Mouse (Mus musculus): ENCODE measurements around the gene Slc35g1. TPM values are rescaled to one million over a fixed set of nuclear protein-coding genes. Genes with fewer than 3 reads are reported as not detected.

The Slc35g1 gene
- polyA plus RNA-seq, 2 experiments, result 3.4 to 4.1 TPM

DNA sequence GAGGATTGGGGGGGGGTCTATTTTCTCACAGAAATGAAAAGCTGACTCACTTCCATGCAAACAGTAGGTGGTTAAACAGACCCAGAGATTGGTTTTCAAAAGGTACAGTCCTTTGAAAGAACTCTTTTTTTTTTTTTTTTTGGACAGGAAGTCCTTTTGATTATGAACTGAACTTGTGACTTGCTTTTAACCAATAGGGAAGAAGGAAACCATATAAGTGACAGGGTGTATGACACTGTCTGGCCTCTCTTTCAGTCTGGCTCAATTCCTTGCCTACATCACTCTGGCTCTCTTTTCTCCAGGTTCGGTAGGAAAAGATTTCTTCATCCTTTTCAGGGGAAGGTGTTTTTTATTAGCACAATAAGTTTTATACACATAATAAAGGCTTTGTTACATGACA, 36.5 kb upstream of the Slc35g1 start:
- WGBS (ENCODE audit: insufficient replicate concordance), result 62% methylated on average over 1 of the region's 1 CpGs
- H3K4me2 ChIP-seq (ENCODE audit: low read depth), result no peak overlapping the region
- no peaks in the 10 kb centered on the region for H3K36me3 ChIP-seq (replicated peaks; ENCODE audit: control insufficient read depth, insufficient read depth, low read depth)
- no peak overlapping the region for H3K9ac ChIP-seq (replicated peaks)
- no peak for TF ChIP-seq EP300 (IDR thresholded peaks at IDR 0.05; ENCODE audit: low read depth)
- H3K4me3 ChIP-seq (ENCODE audit: insufficient read depth in 1 of 2, low read depth in 2 of 2, low read length in 2 of 2), result no peak overlapping the region
- no peaks in the 10 kb centered on the region for H3K9me3 ChIP-seq (ENCODE audit: control insufficient read depth, low read length)
- peaks cover 0 to 3% of the 10 kb centered on the region in 2 experiments; a peak in 1 of 4 replicates for H3K4me1 ChIP-seq (replicated peaks; ENCODE audit: control insufficient read depth in 2 of 2, insufficient read depth in 2 of 2, low read length in 1 of 2)
- DNase-seq (ENCODE audit: low read depth in 3 of 3, low spot score in 3 of 3) (no peak), ATAC-seq (ENCODE audit: insufficient read depth) (no peak)
- H3K27ac ChIP-seq, result no peak overlapping the region
- no peaks in the 10 kb centered on the region for H3K27me3 ChIP-seq (ENCODE audit: control insufficient read depth, insufficient read depth, low read length)

- H3K27me3 ChIP-seq (ENCODE audit: control insufficient read depth, insufficient read depth, low read length), result no peaks in the 10 kb centered on the region
- no peaks in the 10 kb centered on the region for H3K36me3 ChIP-seq (replicated peaks; ENCODE audit: control insufficient read depth, insufficient read depth, low read depth)
- peaks cover 0 to 5% of the 10 kb centered on the region in 2 experiments; a peak in 1 of 4 replicates for H3K4me1 ChIP-seq (replicated peaks; ENCODE audit: control insufficient read depth in 2 of 2, insufficient read depth in 2 of 2, low read length in 1 of 2)
- no peak overlapping the region for H3K27ac ChIP-seq
- WGBS (ENCODE audit: insufficient replicate concordance), result 49% methylated on average over 2 of the region's 2 CpGs
- no peak overlapping the region for H3K4me2 ChIP-seq (ENCODE audit: low read depth)
- no peak overlapping the region for H3K9ac ChIP-seq (replicated peaks)
- no peak for ATAC-seq (ENCODE audit: insufficient read depth)
- DNase-seq (ENCODE audit: low read depth in 3 of 3, low spot score in 3 of 3), result no peak
- H3K9me3 ChIP-seq (ENCODE audit: control insufficient read depth, low read length), result no peaks in the 10 kb centered on the region
- TF ChIP-seq CTCF (IDR thresholded peaks at IDR 0.05; ENCODE audit: low read depth) (no peak), EP300 (IDR thresholded peaks at IDR 0.05; ENCODE audit: low read depth) (no peak)
- no peak overlapping the region for H3K4me3 ChIP-seq (ENCODE audit: insufficient read depth in 1 of 2, low read depth in 2 of 2, low read length in 2 of 2)
Measured at GRCm38 (mm10) chr19:38361850-38362249, 33.9 kb upstream of the Slc35g1 start.

DNA sequence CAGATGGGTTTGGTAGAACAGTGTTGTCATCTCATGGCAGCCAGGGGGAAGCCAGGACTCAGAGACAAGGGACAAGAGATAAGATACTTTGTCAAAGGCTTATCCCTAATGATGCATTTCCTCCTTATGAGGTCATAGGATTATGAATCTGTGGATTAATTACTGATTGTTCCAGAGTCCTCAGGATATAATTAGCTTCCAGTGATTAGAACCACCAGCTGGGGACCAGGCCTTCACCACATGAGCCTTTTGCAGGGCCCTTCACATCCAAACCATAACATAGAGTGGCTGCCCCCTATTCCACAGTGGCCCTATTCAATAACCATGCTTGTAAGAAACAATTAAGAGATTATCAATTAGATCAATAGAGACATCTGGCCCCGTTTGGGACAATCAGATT, 32.4 kb upstream of the Slc35g1 start:
- Histone ChIP-seq H3K9ac (replicated peaks) (no peak overlapping the region), H3K4me2 (ENCODE audit: low read depth) (no peak overlapping the region), H3K27me3 (ENCODE audit: control insufficient read depth, insufficient read depth, low read length) (no peaks in the 10 kb centered on the region), H3K4me3 (ENCODE audit: insufficient read depth in 1 of 2, low read depth in 2 of 2, low read length in 2 of 2) (no peak overlapping the region), H3K27ac (no peak overlapping the region), H3K4me1 (replicated peaks; ENCODE audit: control insufficient read depth in 2 of 2, insufficient read depth in 2 of 2, low read length in 1 of 2) (peaks cover 0 to 5% of the 10 kb centered on the region in 2 experiments; a peak in 1 of 4 replicates), H3K36me3 (replicated peaks; ENCODE audit: control insufficient read depth, insufficient read depth, low read depth) (no peaks in the 10 kb centered on the region), H3K9me3 (ENCODE audit: control insufficient read depth, low read length) (no peaks in the 10 kb centered on the region)
- ATAC-seq (ENCODE audit: insufficient read depth) (no peak), DNase-seq (ENCODE audit: low read depth in 3 of 3, low spot score in 3 of 3) (no peak)
- WGBS (ENCODE audit: insufficient replicate concordance), result 39% methylated on average over 1 of the region's 1 CpGs
- TF ChIP-seq EP300 (IDR thresholded peaks at IDR 0.05; ENCODE audit: low read depth) (no peak), CTCF (IDR thresholded peaks at IDR 0.05; ENCODE audit: low read depth) (no peak)

DNA sequence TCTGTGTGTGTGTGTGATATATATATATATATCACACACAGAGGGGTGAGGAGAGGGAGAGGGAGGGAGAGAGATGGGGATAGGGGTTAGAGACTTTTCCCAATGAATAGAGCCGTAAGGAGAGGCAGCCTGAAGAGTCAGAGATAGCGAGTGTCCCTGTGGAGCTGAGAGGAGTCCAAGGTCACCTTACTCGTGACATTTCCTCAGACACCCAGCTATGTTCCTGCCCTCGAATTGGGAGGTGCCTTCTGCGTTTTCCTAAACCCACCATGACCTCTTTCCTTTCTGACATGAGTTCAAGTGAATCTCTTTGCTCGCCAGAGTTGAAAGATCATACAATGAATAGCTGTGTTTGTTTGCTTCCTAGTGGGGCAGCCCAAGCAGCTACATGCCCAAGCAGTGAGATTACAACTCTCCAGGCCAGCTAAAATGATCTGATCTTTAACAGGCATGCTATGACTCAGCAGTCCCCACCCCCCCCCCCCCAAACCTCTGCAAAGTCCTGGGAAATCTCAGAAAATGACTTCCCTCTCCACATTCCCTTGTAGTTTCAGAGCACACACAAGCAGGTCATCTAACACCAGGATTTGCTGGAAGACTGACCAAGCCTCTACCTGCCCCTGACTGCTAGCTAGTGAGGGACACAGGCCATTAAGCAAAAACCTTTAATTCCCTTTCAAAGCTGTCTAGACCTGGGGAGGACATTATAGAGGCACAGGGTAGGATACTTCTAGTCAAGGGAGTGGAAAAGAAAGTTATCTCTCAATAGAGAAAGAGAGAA, 31.7 kb upstream of the Slc35g1 start:
- Histone ChIP-seq H3K4me3 (ENCODE audit: insufficient read depth in 1 of 2, low read depth in 2 of 2, low read length in 2 of 2) (no peak overlapping the region), H3K9ac (replicated peaks) (no peak overlapping the region), H3K4me1 (replicated peaks; ENCODE audit: control insufficient read depth in 2 of 2, insufficient read depth in 2 of 2, low read length in 1 of 2) (peaks cover 0 to 5% of the 10 kb centered on the region in 2 experiments; a peak in 1 of 4 replicates), H3K36me3 (replicated peaks; ENCODE audit: control insufficient read depth, insufficient read depth, low read depth) (no peaks in the 10 kb centered on the region), H3K27ac (no peak overlapping the region), H3K4me2 (ENCODE audit: low read depth) (no peak overlapping the region), H3K9me3 (ENCODE audit: control insufficient read depth, low read length) (no peaks in the 10 kb centered on the region), H3K27me3 (ENCODE audit: control insufficient read depth, insufficient read depth, low read length) (no peaks in the 10 kb centered on the region)
- 40% methylated on average over 6 of the region's 6 CpGs for WGBS (ENCODE audit: insufficient replicate concordance)
- TF ChIP-seq EP300 (IDR thresholded peaks at IDR 0.05; ENCODE audit: low read depth), result no peak
- no peak for TF ChIP-seq CTCF (IDR thresholded peaks at IDR 0.05; ENCODE audit: low read depth)
- DNase-seq (ENCODE audit: low read depth in 3 of 3, low spot score in 3 of 3) (no peak), ATAC-seq (ENCODE audit: insufficient read depth) (no peak)

DNA sequence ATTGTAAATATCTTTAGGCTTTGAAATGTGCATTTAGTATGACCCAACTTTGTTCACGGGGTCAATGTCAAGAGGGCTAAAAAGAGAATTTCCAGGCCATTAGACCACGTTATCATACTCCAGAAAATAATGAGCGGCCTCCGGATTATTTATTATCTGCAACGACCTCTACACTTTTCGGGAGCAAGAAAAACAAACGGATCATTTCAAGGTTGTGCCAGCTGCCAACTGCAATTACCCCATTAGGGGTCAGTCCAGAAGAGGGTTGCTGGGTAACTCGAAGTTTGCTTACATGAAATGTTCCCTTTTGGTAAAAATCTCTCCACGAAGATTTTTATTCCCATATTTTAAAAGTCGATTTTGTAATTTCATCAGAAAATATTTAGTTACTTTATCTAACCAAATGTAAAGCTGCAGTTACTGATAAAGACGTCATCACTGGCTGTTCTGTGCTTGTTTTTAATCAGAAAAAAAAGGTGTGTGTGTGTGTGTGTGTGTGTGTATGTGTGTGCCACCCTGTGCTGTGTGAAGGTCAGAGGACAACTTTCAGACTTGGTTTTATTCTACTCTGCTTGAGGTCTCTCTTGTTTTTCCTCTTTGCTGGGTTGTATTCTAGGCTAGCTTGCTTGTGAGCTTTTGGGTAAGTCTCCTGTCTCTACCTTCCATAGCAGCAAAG, 30.7 kb upstream of the Slc35g1 start:
- H3K9ac ChIP-seq (replicated peaks), result no peak overlapping the region

More for the DNA sequence above, 30.7 kb upstream of the Slc35g1 start:
- Histone ChIP-seq H3K4me3 (ENCODE audit: insufficient read depth in 1 of 2, low read depth in 2 of 2, low read length in 2 of 2) (no peak overlapping the region), H3K9me3 (ENCODE audit: control insufficient read depth, low read length) (no peaks in the 10 kb centered on the region), H3K36me3 (replicated peaks; ENCODE audit: control insufficient read depth, insufficient read depth, low read depth) (no peaks in the 10 kb centered on the region), H3K27me3 (ENCODE audit: control insufficient read depth, insufficient read depth, low read length) (no peaks in the 10 kb centered on the region), H3K4me2 (ENCODE audit: low read depth) (no peak overlapping the region), H3K4me1 (replicated peaks; ENCODE audit: control insufficient read depth in 2 of 2, insufficient read depth in 2 of 2, low read length in 1 of 2) (peaks cover 0 to 5% of the 10 kb centered on the region in 2 experiments; a peak in 1 of 4 replicates), H3K27ac (no peak overlapping the region)
- 39% methylated on average over 11 of the region's 11 CpGs for WGBS (ENCODE audit: insufficient replicate concordance)
- ATAC-seq (ENCODE audit: insufficient read depth), result no peak
- no peak for DNase-seq (ENCODE audit: low read depth in 3 of 3, low spot score in 3 of 3)
- 0 out of 2 replicates have a peak, but pooled peaks have one; percentile 29 for TF ChIP-seq EP300 (IDR thresholded peaks at IDR 0.05; ENCODE audit: low read depth)
- TF ChIP-seq CTCF (IDR thresholded peaks at IDR 0.05; ENCODE audit: low read depth), result no peak

Measured in liver, embryonic 14.5 days (tissue).